Mouse (Mus musculus) kidney, embryonic 14.5 days (tissue): ENCODE results near the gene Olfr313. TPM values are rescaled to one million over a fixed set of nuclear protein-coding genes. Genes with fewer than 3 reads are reported as not detected.

Source experiments
- polyA plus RNA-seq: library from polyadenylated mRNA; unstranded; fragments of >200 nt; fragmentation: Nextera tagmentation; extraction: Ambion mirVana; gene quantifications from 2 replicates; pipeline ENCODE4 v1.2.1, GENCODE M21; 2014

The Olfr313 gene
- polyA plus RNA-seq, 1 experiment from 2014 or later, result not detected

Other genes starting within 250 kb of the Olfr313 start
- gene Olfr224, start 244.4 kb upstream of the Olfr313 start, polyA plus RNA-seq, result not detected in 2 replicates
- not detected in 2 replicates for gene Olfr325, start 237.3 kb upstream of the Olfr313 start, polyA plus RNA-seq
- gene Olfr324, start 219.9 kb upstream of the Olfr313 start, polyA plus RNA-seq, result not detected in 2 replicates
- gene 2210407C18Rik, start 198.9 kb upstream of the Olfr313 start, polyA plus RNA-seq, result not detected in 2 replicates
- not detected in 2 replicates for gene Olfr323, start 184.5 kb upstream of the Olfr313 start, polyA plus RNA-seq
- not detected in 2 replicates for gene Trim58, start 174.5 kb upstream of the Olfr313 start, polyA plus RNA-seq
- 0.07 TPM in 1 of 2 replicates, not detected in the other for gene Olfr322, start 156.2 kb upstream of the Olfr313 start, polyA plus RNA-seq
- not detected in 2 replicates for gene Olfr320, start 133.9 kb upstream of the Olfr313 start, polyA plus RNA-seq
- gene Olfr319, start 115.8 kb upstream of the Olfr313 start, polyA plus RNA-seq, result not detected in 2 replicates
- not detected in 2 replicates for gene Olfr318, start 91.0 kb upstream of the Olfr313 start, polyA plus RNA-seq
- not detected in 2 replicates for gene Olfr317, start 75.8 kb upstream of the Olfr313 start, polyA plus RNA-seq
- not detected in 2 replicates for gene Olfr316, start 62.3 kb upstream of the Olfr313 start, polyA plus RNA-seq
- not detected in 2 replicates for gene Olfr315, start 41.8 kb upstream of the Olfr313 start, polyA plus RNA-seq
- not detected in 2 replicates for gene Olfr314, start 32.0 kb upstream of the Olfr313 start, polyA plus RNA-seq
- gene Fam183b, start 13.0 kb upstream of the Olfr313 start, polyA plus RNA-seq, result not detected in 2 replicates
- gene Olfr312, start 14.2 kb downstream of the Olfr313 start, polyA plus RNA-seq, result not detected in 2 replicates
- gene Olfr311, start 24.3 kb downstream of the Olfr313 start, polyA plus RNA-seq, result not detected in 2 replicates
- 5.9 and 10.7 TPM in 2 replicates for gene Gm12258, start 32.2 kb downstream of the Olfr313 start, polyA plus RNA-seq
- 6.4 and 8.8 TPM in 2 replicates for gene 2810021J22Rik, start 52.2 kb downstream of the Olfr313 start, polyA plus RNA-seq
- gene Zfp39, start 89.2 kb downstream of the Olfr313 start, polyA plus RNA-seq, result 5.0 and 9.6 TPM in 2 replicates
- 0.09 TPM in 1 of 2 replicates, not detected in the other for gene Btnl10, start 102.9 kb downstream of the Olfr313 start, polyA plus RNA-seq
- gene Rnf187, start 123.9 kb downstream of the Olfr313 start, polyA plus RNA-seq, result 229 and 304 TPM in 2 replicates
- gene Hist3h2ba, start 133.9 kb downstream of the Olfr313 start, polyA plus RNA-seq, result 29.9 and 146 TPM in 2 replicates
- 31.8 and 32.7 TPM in 2 replicates for gene Hist3h2a, start 139.7 kb downstream of the Olfr313 start, polyA plus RNA-seq
- gene Trim17, start 139.7 kb downstream of the Olfr313 start, polyA plus RNA-seq, result 0.63 and 0.65 TPM in 2 replicates
- 16.7 and 19.8 TPM in 2 replicates for gene Trim11, start 163.1 kb downstream of the Olfr313 start, polyA plus RNA-seq